Mouse (Mus musculus): Measurements from ENCODE around the gene Panx2. TPM values are rescaled to one million over a fixed set of nuclear protein-coding genes. Genes with fewer than 3 reads are reported as not detected.

The Panx2 gene
- polyA plus RNA-seq, 1 experiment from 2014 or later: 0.18 TPM

DNA sequence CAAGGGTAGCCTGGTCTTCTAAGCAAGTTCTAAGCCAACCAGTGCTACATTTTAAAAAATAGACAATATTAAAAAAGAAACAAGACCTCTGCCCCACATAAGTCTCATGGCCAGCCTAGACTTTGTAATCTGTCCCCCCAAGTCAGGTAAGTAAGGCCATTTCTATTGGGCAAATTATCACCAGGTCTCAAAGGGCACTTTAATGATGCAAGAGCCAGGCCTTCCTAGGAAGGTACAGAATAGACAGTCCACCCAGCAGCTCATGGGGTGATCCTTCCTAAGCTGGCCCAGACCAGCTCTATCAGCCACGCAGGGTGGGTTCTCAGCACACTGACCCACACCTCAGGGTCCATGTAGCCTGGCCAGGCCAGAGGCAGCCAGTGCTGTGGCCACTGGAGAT lies 24.4 kb downstream of the Panx2 start:
- ATAC-seq (no peak), DNase-seq (ENCODE audit: low spot score) (no peak)
- 93% methylated on average over 1 of the region's 1 CpGs for WGBS
- H3K4me2 ChIP-seq (replicated peaks; ENCODE audit: low read depth, low read length): no peak overlapping the region
- H3K9me3 ChIP-seq (ENCODE audit: low read length): no peaks in the 10 kb centered on the region
- no peaks in the 10 kb centered on the region for H3K27me3 ChIP-seq (replicated peaks; ENCODE audit: insufficient read depth, low read length)
- H3K4me1 ChIP-seq (ENCODE audit: insufficient read depth, low read depth, low read length): no peaks in the 10 kb centered on the region; the same call in 1 of the 2 replicates
- no peak overlapping the region for H3K4me3 ChIP-seq (ENCODE audit: low read depth, low read length)
- TF ChIP-seq CTCF (IDR thresholded peaks at IDR 0.05) (no peak), EP300 (IDR thresholded peaks at IDR 0.05) (no peak)
- peaks cover 34% of the 10 kb centered on the region; the same call in 1 of the 2 replicates for H3K36me3 ChIP-seq (ENCODE audit: insufficient read depth, low read length)
- H3K27ac ChIP-seq (ENCODE audit: low read length): no peak overlapping the region
- H3K9ac ChIP-seq (replicated peaks; ENCODE audit: low read depth): no peak overlapping the region

DNA sequence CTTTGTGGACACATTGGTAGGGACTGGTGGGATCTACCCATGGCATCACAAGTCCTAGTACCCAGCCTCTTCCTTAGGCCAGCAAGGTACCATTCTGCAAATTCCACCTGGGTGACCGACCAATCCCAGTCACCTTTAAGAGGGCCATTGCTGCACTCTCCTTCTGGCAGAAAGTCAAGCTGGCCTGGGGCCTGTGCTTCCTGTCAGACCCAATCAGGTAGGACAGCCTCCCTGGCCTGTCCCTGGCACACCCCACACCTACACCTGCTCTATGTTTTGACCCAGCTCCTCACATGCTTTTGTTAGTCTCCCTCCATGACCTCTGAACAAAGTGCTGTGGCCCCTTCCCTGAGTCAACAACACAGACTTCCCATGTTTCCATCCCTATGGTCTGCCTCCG lies 25.3 kb downstream of the Panx2 start:
- Histone ChIP-seq H3K4me1 (ENCODE audit: insufficient read depth, low read depth, low read length) (0 out of 2 replicates have a peak, but pooled peaks cover 4% of the 10 kb centered on the region), H3K9ac (replicated peaks; ENCODE audit: low read depth) (no peak overlapping the region), H3K9me3 (ENCODE audit: low read length) (no peaks in the 10 kb centered on the region), H3K27ac (ENCODE audit: low read length) (no peak overlapping the region), H3K36me3 (ENCODE audit: insufficient read depth, low read length) (peaks cover 34% of the 10 kb centered on the region; the same call in 1 of the 2 replicates), H3K27me3 (replicated peaks; ENCODE audit: insufficient read depth, low read length) (no peaks in the 10 kb centered on the region), H3K4me3 (ENCODE audit: low read depth, low read length) (no peak overlapping the region), H3K4me2 (replicated peaks; ENCODE audit: low read depth, low read length) (no peak overlapping the region)
- DNase-seq (ENCODE audit: low spot score) (no peak), ATAC-seq (no peak)
- WGBS: 87% methylated on average over 2 of the region's 2 CpGs
- no peak for TF ChIP-seq EP300 (IDR thresholded peaks at IDR 0.05)
- TF ChIP-seq CTCF (IDR thresholded peaks at IDR 0.05): no peak

DNA sequence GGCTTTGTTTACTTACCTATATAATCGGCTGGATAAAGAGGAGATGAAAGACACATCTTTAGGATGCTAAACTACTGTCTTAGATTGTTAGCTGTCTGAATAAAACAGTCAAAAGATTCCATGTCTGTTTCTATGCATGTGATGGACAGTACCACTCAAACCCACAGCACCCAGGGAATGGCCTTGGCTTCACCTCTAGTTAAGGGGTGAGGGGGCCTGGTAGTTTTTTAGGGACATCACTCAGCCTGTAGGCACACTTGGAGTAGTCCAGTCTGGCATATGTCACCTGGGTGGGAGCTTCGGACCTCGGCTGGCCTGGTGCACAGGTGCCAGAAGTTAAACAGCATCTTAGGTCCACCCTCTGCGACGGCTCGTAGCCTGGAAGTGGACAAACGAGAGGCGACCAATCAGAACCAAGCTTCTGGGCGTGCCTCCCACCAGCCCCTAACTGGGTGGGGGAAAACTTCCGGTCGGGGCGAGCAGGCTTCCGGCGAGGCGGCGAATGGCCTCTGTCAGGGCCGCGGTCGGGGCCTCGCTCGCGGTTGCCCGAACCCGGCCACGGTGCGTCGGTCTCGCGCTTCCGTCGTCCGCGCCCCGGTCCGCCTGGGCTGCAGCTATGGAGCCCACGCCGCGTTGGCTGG lies 29.2 kb downstream of the Panx2 start, which contains the start of gene Selenoo:
Gene Selenoo (plus strand): TSS at position 478 of the 641 bp plus-strand sequence.
- H3K36me3 ChIP-seq (ENCODE audit: insufficient read depth, low read length): peaks cover 28% of the 10 kb centered on the region; the same call in 1 of the 2 replicates
- ATAC-seq (peak; percentile 97), DNase-seq (ENCODE audit: low spot score) (peak; percentile 96)
- peak within 1 kb of the TSS; percentile 99 for H3K4me2 ChIP-seq (replicated peaks; ENCODE audit: low read depth, low read length)
- H3K4me1 ChIP-seq (ENCODE audit: insufficient read depth, low read depth, low read length): peaks cover 13% of the 10 kb centered on the region; the same call in 1 of the 2 replicates
- TF ChIP-seq CTCF (IDR thresholded peaks at IDR 0.05) (no peak), EP300 (IDR thresholded peaks at IDR 0.05) (no peak)
- no peaks in the 10 kb centered on the region for H3K27me3 ChIP-seq (replicated peaks; ENCODE audit: insufficient read depth, low read length)
- H3K27ac ChIP-seq (ENCODE audit: low read length): peak within 1 kb of the TSS; percentile 89
- peak within 1 kb of the TSS; percentile 79 for H3K4me3 ChIP-seq (ENCODE audit: low read depth, low read length)
- 2% methylated on average over 26 of the region's 38 CpGs for WGBS
- peak within 1 kb of the TSS; percentile 82 for H3K9ac ChIP-seq (replicated peaks; ENCODE audit: low read depth)
- no peaks in the 10 kb centered on the region for H3K9me3 ChIP-seq (ENCODE audit: low read length)

DNA sequence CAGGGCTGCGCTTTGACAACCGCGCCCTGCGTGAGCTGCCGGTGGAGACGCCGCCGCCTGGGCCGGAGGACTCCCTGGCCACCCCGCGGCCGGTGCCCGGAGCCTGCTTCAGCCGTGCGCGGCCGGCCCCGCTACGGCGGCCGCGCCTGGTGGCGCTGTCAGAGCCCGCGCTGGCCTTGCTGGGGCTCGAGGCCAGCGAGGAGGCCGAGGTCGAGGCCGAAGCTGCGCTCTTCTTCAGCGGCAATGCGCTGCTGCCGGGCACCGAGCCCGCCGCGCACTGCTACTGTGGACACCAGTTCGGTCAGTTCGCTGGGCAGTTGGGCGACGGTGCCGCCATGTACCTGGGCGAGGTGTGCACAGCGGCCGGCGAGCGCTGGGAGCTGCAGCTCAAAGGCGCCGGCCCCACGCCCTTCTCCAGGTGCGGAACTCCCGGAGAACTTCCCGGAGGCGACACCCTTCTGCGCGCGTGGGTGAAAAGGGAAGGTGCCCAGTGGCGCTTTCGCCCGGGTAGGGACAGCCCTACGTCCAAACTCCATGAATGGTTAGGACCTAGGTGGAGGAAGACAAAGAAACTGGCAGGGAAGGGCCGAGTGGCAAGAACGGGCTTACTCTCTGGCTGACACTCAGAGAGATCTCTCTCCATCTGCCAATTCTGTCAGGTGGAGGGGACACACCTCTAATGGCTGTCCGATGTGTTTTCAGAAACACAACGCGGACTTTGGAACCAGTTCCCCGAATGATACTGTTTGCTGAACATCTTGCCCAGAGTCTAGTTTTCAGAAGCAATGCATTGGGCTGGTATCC lies 29.9 kb downstream of the Panx2 start:
- 2% methylated on average over 65 of the region's 68 CpGs for WGBS
- ATAC-seq (peak; percentile 81), DNase-seq (ENCODE audit: low spot score) (peak; percentile 50)
- TF ChIP-seq EP300 (IDR thresholded peaks at IDR 0.05) (no peak), CTCF (IDR thresholded peaks at IDR 0.05) (no peak)
- H3K27ac ChIP-seq (ENCODE audit: low read length): peak overlapping the region; percentile 89
- H3K9me3 ChIP-seq (ENCODE audit: low read length): no peaks in the 10 kb centered on the region
- H3K9ac ChIP-seq (replicated peaks; ENCODE audit: low read depth): peak overlapping the region; percentile 82
- peak overlapping the region; percentile 99 for H3K4me2 ChIP-seq (replicated peaks; ENCODE audit: low read depth, low read length)
- H3K36me3 ChIP-seq (ENCODE audit: insufficient read depth, low read length): peaks cover 33% of the 10 kb centered on the region
- no peaks in the 10 kb centered on the region for H3K27me3 ChIP-seq (replicated peaks; ENCODE audit: insufficient read depth, low read length)
- peaks cover 13% of the 10 kb centered on the region; the same call in 1 of the 2 replicates for H3K4me1 ChIP-seq (ENCODE audit: insufficient read depth, low read depth, low read length)
- peak overlapping the region; percentile 79 for H3K4me3 ChIP-seq (ENCODE audit: low read depth, low read length)

DNA sequence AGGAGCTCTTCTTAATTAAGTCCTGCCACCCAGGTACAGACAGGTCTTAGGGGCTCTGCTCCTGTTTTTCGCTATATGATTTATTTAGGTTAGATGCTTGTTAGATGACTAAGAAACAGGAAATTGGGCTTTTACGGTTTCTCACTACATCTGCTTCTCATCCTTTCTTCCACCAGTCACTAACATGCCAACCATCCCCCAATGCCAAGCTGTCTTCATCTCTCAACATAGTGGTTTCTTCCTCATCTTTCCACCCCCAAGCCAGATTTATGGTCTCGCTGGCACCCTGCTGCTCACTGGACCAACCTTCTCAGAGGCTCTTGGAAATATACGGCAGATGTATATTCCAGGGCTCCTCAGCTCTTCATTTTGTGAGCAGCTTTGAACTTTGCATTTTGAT lies 31.1 kb downstream of the Panx2 start:
- Histone ChIP-seq H3K9ac (replicated peaks; ENCODE audit: low read depth) (no peak overlapping the region), H3K27me3 (replicated peaks; ENCODE audit: insufficient read depth, low read length) (no peaks in the 10 kb centered on the region), H3K4me2 (replicated peaks; ENCODE audit: low read depth, low read length) (no peak overlapping the region), H3K4me3 (ENCODE audit: low read depth, low read length) (no peak overlapping the region), H3K36me3 (ENCODE audit: insufficient read depth, low read length) (peaks cover 33% of the 10 kb centered on the region), H3K4me1 (ENCODE audit: insufficient read depth, low read depth, low read length) (peaks cover 13% of the 10 kb centered on the region; the same call in 1 of the 2 replicates), H3K9me3 (ENCODE audit: low read length) (no peaks in the 10 kb centered on the region), H3K27ac (ENCODE audit: low read length) (no peak overlapping the region)
- TF ChIP-seq CTCF (IDR thresholded peaks at IDR 0.05) (no peak), EP300 (IDR thresholded peaks at IDR 0.05) (no peak)
- no peak for DNase-seq (ENCODE audit: low spot score)
- 81% methylated on average over 4 of the region's 4 CpGs for WGBS
- ATAC-seq: no peak

DNA sequence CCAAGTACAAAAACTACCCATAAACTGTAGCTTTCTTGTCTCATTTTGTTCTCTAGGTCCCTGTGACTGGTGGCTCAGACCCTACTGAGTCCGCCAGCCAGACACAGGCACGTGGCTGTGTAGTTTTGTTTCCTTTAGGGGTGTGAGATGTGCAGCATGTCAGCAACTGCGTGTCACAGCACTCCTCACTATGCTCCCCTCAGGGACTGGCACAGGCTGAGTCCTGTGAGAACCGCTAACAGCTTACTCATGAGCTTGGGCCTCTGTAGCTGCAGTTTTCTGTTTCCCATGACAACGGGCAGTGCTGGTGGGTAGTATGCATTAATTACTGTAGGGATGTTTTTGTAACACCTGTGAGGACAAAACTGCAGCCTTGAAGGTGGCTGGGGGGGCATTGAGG lies 32.6 kb downstream of the Panx2 start:
- Histone ChIP-seq H3K36me3 (ENCODE audit: insufficient read depth, low read length) (peaks cover 39% of the 10 kb centered on the region), H3K27me3 (replicated peaks; ENCODE audit: insufficient read depth, low read length) (no peaks in the 10 kb centered on the region), H3K4me1 (ENCODE audit: insufficient read depth, low read depth, low read length) (peaks cover 13% of the 10 kb centered on the region; the same call in 1 of the 2 replicates), H3K4me3 (ENCODE audit: low read depth, low read length) (no peak overlapping the region), H3K9me3 (ENCODE audit: low read length) (no peaks in the 10 kb centered on the region), H3K27ac (ENCODE audit: low read length) (no peak overlapping the region), H3K4me2 (replicated peaks; ENCODE audit: low read depth, low read length) (no peak overlapping the region), H3K9ac (replicated peaks; ENCODE audit: low read depth) (no peak overlapping the region)
- TF ChIP-seq EP300 (IDR thresholded peaks at IDR 0.05) (no peak), CTCF (IDR thresholded peaks at IDR 0.05) (no peak)
- no peak for DNase-seq (ENCODE audit: low spot score)
- no peak for ATAC-seq
- 73% methylated on average over 5 of the region's 5 CpGs for WGBS

Measured in lung, postnatal 0 days (tissue).